Mouse (Mus musculus) MEL (cell line): ENCODE measurements at regions not wholly inside any gene's neighbourhood (a gene's known extent, or its start where the extent isn't known, plus 50 kb on each side); places are given as distances from the start of the nearest gene placed in this dataset.

Experiments used
- CTCF ChIP-seq, 3 experiments: IDR thresholded peaks in 2 of 3; conservative IDR thresholded peaks in 1 of 3; 2 replicates each; pipeline ENCODE4 v1.5.1; 2011 to 2012; ENCODE audit warnings: low read length in 3 of 3, low read depth in 2 of 3, mild to moderate bottlenecking in 2 of 3, improper control_type of control experiment in 1 of 3, inconsistent platforms in 1 of 3, mixed read lengths in 1 of 3, moderate library complexity in 1 of 3; ENCODE audit not compliant: control insufficient read depth in 1 of 3, insufficient read depth in 1 of 3, poor library complexity in 1 of 3, severe bottlenecking in 1 of 3
- HCFC1 ChIP-seq: IDR thresholded peaks from 2 replicates; pipeline ENCODE4 v1.6.1; 2012; ENCODE audit warnings: low read depth, mild to moderate bottlenecking, inconsistent platforms, low read length, improper control_type of control experiment, moderate library complexity
- POLR2A ChIP-seq, 2 experiments: IDR thresholded peaks; 2 replicates each; pipeline ENCODE4 v1.6.1; 2011 to 2012; ENCODE audit warnings: low read length in 2 of 2, mild to moderate bottlenecking in 2 of 2, control low read depth in 1 of 2, improper control_type of control experiment in 1 of 2, low read depth in 1 of 2, moderate library complexity in 1 of 2; ENCODE audit not compliant: control insufficient read depth in 1 of 2, insufficient read depth in 1 of 2, poor library complexity in 1 of 2

- TF ChIP-seq POLR2A (IDR thresholded peaks at IDR 0.05; ENCODE audit: control insufficient read depth in 1 of 2, insufficient read depth in 1 of 2, low read depth in 1 of 2, low read length in 2 of 2, poor library complexity in 1 of 2) (no peak), CTCF (IDR thresholded peaks at IDR 0.05 in 2 of 3, conservative IDR thresholded peaks at IDR 0.05 in 1 of 3; ENCODE audit: control insufficient read depth in 1 of 3, insufficient read depth in 1 of 3, low read depth in 2 of 3, low read length in 3 of 3, poor library complexity in 1 of 3, severe bottlenecking in 1 of 3) (no peak), HCFC1 (no peak)
Observed at GRCm38 (mm10) chr7:129937715-129938114, 346.1 kb downstream of the Wdr11 start.
